Mouse (Mus musculus) gastrocnemius, postnatal 36 days (tissue): ENCODE measurements at regions not wholly inside any gene's neighbourhood (a gene's known extent, or its start where the extent isn't known, plus 50 kb on each side); places are given as distances from the start of the nearest gene placed in this dataset.
A peak's percentile ranks its signal among the peaks of the same experiment; 100 is the strongest.

Source experiments
- DNase-seq, 2 experiments: peaks; one replicate each; pipeline ENCODE4 v3.0.0; 2022
- intact Hi-C: fragments of 180-260 bp; cut with DNase I; formaldehyde crosslinking; loops from one replicate; pipeline ENCODE4 v1.15.1; 2025

DNA sequence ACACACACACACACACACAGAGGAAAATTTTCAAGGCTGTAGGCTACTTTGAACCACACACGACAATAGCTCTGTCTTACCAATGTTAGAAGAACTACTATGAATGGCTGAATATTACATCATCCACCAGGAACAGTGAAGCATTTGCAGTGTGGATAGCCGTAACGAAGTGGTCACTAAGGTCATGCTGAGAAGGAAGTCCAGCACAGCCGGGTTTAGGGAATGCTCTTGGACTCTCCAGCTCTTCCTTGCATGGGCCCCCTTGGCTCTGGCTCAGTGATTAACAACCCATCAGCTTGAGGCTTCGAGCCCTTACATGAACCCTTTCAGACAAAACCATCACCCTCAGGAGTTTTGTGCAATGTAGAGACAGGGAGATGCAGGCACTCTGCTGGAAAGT is 245.3 kb downstream of the Adamts20 start:
- DNase-seq, result no peak
- intact Hi-C loops, result loop anchor here (10.0 kb wide), 1 partner anchor 955 kb away; no protein-coding TSS in a partner anchor

DNA sequence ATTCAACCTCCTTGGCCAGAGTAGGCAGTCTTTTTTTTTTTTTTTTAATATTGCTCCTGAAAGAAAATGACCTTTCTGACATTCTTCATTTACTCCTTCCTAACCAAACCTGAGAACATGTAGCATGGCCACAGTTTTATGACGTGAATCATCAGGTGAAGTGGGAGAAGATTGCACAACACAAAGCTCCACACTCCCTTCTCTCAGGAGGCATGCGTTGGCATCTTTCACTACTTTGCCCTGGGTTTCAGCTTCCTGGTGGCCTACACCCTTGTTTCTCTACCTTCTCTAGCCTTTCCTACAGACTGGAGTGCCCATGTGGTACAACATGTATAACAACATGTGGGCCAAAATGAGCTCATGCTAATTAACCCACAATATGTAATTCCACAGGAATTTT is 248.5 kb downstream of the Adamts20 start:
- intact Hi-C loops, result loop anchor here (10.0 kb wide), 1 partner anchor 952 kb away; no protein-coding TSS in a partner anchor
- no peak for DNase-seq

DNA sequence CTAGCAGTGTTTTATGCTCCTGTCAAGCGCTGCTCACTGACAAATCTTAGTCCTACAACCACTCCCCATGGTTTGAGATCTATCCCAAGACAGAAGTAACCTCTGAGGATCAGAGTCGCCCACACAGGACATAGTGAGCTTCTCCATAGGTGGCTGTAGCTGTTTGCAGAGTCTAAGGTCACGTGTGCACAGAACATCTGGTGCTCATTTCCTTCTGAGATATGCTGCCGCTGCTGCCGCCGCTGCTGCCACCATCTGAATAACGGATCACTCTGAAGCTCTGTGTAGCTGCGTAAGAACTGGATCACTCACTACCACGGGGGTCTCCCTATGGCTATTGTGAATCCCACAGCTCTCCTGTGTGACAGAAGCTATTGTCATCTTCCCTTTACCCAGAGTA is 250.8 kb downstream of the Adamts20 start:
- intact Hi-C loops, result loop anchor here (5.0 to 10.0 kb wide), 2 partner anchors 637 to 950 kb away; no protein-coding TSS in a partner anchor
- no peak for DNase-seq

DNA sequence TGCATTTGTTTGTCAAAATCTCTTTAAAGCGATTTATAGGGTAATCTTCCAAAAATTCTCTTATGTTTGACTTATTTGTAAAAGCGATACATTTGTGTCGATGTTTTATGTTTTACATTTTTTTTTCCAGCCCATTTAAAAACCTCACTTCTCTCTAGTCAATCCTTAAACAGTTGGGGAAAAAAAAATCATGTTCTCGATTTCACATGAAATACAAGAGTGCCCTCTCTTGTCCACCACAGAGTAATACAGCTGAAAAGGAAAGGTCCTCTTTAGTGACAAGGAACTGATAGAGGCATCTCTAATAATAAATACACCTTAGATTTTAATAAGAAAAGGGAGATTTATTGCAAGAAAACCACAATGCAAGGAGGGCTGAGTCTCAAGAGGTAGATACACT is 251.8 kb downstream of the Adamts20 start:
- no peak for DNase-seq
- intact Hi-C loops, result loop anchor here (2.0 to 10.0 kb wide), 3 partner anchors 636 to 949 kb away; no protein-coding TSS in a partner anchor

DNA sequence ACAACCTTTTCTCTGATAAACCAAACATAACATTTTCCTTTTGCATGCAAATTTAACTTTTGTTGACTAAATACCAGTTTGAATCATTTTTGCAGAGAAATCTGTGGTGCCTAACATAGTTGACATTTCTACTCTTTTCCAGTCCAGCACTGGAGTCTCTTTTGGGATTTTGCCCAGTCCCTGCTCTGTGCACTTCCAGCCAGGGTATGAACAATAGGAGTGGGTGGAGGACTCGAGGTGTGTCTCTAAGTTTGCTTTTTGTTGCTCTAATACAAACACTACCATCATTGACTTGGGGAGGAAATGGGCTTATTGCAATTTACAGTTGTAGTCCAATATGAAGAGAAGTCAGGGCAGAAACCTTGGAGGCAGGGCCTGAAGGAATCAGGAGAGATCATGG is 256.7 kb downstream of the Adamts20 start:
- no peak for DNase-seq
- intact Hi-C loops, result no loop called here

DNA sequence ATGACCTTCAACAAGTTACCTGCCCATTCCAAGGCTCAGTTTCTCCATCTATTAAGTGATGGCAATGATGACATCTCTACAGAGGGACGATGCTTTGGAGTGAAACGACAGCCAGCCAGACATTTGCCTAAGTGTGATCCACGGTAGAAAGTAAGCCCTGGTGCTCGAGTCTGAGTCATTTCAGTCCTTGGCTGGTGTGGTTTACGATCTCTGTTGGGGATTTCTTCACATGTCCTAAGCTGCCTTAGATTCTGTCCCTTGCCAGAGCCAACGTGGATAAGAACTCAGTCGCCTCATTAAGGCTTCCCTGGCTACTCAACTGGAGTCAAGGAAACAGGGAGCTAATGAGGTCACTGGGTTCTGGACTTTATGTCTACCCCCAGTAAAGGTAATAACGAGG is 258.8 kb downstream of the Adamts20 start:
- DNase-seq, result no peak
- intact Hi-C loops, result no loop called here

DNA sequence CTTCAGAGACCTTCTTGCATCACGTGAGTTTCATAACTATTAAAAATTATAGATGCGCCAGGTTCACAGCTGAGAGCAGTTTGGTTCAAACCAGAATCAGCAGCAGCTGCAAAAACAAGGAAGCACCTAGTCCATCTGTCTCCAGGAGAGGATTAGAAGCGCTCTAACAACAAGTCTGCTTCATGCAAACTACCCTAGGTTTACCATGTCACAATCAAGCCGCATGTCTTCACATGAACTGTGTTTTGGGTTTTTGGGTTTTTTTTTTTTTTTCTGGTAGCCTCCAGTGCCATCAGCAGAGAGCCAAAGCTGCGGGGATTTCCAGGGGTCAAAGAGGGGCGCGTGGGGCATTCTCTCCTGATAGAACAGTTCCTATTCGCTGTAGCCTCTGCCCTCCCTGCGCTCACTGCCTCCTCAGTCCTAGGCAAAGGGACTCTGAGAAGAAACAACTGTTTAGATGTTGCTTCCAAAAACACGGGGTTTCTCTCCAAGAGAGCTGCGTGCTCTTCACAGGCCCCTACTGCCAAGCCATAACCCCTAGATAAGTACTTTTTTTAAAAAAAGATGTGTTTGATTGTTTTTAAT is 259.8 kb downstream of the Adamts20 start:
- DNase-seq, result no peak
- intact Hi-C loops, result no loop called here

DNA sequence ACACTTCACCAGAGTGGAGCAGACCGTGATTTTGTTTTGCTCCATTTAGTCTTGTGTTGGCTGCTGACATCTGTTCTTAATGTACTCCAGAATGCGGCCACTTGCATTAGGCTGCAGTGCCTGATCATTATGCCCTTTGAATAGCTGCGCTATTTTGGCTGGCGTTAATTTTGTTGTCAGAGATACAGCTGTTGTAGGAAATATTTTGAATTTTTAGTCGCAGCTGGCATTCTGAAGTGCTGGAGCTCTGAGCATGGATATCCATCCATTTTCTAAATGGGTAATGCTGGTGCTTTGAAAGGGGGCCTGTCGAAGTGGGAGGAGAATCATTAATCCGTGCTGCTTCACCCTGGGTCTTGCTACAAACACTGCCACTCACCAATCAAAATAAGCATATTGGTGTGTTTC is 275.1 kb downstream of the Adamts20 start:
- DNase-seq, result no peak
- intact Hi-C loops, result no loop called here

DNA sequence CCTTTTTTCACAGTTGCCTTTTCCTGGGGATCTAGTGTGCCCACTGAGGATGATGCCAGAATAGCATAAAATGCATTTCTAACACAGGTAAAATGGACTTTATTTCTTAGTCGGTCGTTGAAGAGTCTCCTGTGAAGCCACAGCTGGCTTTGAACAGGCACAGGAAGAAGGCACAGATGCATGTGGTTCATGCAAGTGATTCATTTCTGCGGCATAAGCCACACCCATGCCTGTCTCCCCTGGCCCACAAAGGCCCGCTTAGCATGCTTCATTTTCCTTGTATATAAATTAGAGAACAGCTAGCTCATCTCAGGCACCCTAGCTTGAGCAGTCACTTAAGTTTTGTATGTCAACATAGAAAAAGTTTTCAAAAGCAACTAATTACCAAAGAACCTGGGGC is 277.6 kb downstream of the Adamts20 start:
- intact Hi-C loops, result no loop called here
- DNase-seq, result no peak

DNA sequence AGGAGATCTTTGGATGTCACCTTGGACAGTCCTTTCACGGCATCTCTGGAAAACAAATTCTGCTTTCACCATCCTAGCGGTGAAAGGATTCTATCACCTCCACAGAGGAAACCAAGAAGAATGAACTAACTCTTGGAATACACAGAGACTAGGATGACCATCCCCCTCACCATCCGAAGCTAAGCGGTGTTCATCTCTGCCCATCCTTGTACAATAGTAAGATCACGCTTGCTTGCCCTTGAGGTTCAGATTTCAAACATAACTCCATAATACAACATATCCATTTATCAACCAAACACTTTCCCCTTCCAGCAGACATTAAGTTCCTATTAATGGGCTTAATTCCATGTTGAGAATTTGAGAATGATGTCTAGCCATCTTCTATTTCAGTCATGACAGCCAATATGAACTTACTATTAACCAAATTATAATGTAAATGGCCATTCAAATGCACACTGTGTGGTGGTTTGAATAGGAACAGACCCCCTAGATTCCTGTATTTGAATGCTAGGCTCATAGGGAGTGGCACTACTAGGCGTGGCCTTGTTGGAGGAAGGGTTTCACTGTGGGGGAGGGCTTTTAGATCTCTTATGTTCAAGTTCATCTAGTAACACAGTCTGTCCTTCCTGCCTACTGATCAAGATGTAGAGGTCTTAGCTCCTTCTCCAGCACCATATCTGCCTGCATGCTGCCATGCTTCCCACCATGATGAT is 281.4 kb downstream of the Adamts20 start:
- no peak for DNase-seq
- intact Hi-C loops, result no loop called here

DNA sequence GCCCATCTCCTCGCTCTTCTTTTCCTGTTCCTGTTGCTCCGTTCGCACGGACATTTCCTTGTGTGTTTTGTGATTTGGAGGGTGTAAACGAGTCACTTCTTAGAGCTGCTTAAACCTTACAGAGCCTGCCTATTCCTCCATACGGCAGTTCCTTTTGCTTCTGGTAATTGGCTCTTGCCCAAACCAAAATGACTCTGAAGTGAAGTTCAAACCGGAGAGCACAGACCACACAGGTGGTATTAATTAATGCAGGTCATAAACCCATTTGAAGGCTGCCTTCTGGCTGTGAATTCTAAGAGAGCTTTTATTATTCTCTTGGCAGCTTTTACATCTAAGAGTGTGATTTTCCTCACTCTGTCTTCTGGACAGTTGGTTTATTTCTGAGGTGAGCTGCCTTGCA is 291.1 kb downstream of the Adamts20 start:
- no peak for DNase-seq
- intact Hi-C loops, result no loop called here

DNA sequence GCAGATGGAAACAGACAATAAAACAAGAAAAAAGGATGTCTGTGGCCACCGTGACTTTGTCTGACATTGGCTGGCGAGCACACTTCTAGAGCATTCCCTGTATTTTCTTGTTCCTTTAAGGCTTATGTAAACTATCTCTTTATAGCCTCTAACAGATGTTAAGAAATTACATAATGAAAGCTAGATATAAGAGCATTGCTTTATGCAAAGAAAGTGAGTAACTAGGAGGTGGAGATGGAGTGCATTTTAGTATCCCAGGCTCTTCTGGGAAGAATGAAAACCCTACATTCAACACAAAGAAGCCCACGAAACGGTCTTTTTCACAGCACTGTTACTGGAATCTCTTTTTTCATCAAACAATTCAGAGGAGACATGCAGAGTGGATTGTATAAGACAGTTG is 304.4 kb downstream of the Adamts20 start:
- no peak for DNase-seq
- intact Hi-C loops, result no loop called here

DNA sequence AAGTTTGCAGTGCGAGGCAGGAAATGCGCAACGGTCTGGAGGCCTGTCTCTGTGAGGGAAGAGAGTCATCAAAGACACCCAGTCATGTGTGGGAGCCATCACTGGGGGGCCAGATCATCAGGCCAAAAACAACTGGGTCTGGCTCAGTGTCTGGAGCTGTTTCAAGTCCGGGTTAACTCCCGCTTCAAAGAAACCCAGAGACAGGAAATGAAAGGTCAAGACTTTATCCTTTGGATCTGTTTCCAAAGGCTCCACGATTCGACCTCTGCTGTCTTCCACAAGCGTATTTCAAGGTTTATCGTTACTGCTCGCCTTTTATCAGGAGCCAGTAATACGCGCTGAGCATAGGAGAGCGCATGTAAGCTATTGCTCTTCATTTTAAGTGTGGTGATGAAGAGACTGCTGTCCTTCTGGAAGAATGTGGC is 325.7 kb downstream of the Adamts20 start:
- DNase-seq, result no peak
- intact Hi-C loops, result no loop called here

DNA sequence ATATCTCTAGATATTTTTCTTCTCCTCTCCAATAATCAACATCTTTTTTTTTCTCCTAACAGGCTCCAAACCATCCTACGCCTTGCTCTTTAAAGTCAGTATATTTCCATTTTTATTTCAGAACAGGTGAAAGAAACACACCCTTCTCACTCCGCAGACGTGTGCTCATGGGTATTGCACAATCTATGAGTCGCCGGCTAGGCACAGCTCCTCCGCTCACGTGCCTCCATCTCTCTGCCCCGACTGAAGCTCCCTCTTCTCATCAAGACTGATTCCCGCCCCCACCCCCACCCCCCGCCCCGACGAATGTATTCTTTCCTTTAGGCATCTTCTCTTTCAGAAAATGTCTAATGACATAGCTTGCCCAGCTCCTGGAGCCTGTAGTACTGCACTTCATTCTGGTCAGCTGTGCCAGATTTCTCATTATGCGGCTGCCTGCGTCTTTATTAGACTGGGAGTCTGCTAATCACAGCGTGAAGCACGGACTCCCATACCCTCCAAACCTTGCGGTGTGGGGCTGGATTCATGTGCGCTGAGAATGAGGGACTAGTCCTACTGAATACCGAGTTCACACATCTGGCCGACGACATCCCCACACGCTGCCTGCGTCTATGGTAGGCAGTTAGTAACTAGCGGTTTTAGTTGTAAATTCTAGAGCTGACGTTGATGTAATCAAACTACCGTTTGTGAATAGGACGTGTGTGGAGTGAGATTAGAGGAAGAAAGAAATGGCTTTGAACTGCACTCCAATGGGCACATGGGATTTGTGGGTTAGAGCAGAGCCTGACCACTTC is 327.9 kb downstream of the Adamts20 start:
- intact Hi-C loops, result no loop called here
- DNase-seq, result no peak

DNA sequence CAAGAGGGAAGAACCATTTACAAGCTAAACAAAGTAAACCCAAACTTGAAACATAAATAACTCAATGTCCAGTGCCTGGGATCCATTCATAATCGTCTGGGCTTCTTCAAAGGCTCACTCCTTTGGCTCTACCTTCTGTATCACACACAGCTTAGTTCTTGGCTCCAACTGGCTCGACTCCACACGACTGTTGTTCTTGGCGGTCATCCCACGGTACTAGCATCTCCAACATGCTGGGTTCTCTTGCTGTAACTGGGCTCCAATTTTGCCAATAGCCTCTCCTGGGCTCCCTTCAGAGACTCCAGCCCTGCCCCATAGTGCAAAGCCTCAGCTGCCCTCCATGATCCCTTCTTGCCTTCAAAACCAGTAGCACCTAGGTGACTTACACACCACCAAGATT is 352.4 kb downstream of the Adamts20 start:
- DNase-seq, result no peak

DNA sequence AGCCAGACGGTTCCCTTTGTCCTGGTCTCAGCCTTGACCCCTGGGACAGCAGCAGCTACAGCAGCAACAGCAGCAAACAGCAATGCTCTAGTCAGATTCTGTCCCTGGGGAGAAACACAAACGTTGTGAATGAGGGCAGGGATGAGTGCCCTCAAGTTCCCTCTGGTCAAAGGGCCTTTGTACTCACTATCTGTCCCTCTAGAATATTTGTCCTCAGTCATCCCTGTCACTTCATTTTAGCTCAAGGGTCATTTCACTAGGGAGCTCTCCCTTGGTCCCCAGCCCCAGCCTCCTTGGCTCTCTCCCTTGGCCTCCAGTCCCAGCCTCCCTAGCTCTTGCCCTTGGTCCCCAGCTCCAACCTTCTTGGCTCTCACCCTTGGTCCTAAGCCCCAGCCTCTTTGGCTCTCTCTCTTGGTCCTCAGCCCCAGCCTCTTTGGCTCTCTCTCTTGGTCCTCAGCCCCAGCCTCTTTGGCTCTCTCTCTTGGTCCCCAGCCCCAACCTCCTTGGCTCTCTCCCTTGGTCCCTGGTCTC is 358.0 kb downstream of the Adamts20 start:
- peak in 1 of 2 experiments; percentile 4 for DNase-seq
- intact Hi-C loops, result no loop called here

More for the DNA sequence above, 352.4 kb downstream of the Adamts20 start:
- intact Hi-C loops, result no loop called here

DNA sequence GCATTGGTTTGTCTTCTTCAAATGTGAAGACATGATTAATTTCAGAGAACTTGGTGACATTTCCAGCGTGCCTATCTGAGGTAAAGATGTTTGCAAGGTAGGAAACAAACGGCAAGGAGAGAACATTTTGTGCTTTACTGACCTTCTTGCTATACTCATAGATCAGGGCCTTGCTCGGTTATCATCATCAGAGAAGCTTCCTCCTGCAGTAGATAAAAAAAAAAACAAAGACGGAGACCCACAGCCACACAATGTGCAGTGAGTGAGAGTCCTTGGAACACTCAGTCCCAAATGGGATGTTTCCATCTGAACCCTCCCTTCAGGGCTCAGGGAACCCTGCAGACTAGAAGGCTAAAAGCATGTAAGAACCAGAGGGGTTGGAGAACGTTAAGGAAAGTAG is 374.6 kb downstream of the Adamts20 start:
- no peak for DNase-seq
- intact Hi-C loops, result no loop called here

DNA sequence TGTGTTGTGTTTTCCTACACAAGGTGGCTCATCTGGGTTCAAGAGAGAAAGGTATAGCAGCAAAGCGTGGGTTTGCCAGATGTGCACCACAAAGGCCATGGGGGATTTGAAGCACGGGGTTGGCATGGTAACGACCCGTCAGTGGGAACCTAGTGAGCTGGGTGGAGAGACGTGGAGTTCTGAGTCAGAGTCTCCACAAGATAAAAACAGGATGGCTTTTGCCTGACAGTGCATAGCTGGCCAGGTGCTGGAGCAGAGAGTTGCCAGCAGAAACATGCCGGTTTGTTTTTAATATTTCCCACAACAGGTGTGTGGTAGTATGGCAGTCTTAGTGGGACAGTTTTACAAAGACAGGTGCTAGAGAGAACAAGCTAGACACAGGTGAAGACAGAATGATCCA is 375.4 kb downstream of the Adamts20 start:
- intact Hi-C loops, result no loop called here
- DNase-seq, result no peak

DNA sequence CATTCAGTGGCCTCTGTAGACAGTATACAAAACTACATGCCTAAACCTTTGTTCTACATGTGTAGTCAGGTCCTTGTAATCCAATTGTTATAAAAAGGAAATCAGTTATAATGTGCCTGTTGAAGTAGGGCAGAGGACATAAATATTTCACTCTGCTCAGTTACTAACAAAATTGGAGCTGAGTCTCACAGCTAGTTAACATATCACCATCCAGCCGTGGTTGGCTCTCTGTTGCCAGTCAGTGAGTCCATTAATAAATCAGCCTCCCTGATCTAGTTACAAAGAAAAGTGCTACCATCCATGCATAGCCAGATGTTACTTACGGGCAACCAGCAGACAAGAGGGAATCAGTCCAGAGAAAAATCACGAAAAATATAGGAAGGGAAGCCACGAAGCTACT is 382.8 kb downstream of the Adamts20 start:
- intact Hi-C loops, result no loop called here
- no peak for DNase-seq

DNA sequence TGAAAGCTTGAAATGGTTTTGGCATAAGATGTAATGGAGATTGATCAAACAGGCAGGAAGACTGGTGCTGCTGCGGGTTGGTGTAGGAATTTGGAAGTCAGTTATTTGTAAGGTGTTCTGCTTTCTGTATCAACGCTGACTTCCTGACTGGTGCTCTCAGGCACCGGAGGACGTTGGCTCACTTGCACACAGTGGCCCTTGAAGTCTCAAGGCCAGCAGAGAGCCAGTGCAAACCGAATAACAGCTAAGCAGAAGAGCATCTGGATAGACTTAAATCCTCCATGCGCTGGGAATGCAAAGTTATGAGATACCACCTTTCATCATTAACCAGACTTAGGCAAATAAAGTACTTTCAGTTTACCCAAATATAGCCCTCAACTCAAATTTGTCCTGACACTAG is 388.2 kb downstream of the Adamts20 start:
- no peak for DNase-seq
- intact Hi-C loops, result no loop called here
